Mouse (Mus musculus) layer of hippocampus, postnatal 25 days (tissue): ENCODE measurements around the gene Nbr1. TPM values are rescaled to one million over a fixed set of nuclear protein-coding genes. Genes with fewer than 3 reads are reported as not detected.
A peak's percentile ranks its signal among the peaks of the same experiment; 100 is the strongest.
"Not testable (repeated sequence)": the region's sequence is repeated elsewhere in the genome, so short reads cannot be mapped to it uniquely, and the experiment has no call there.

Source experiments
- DNase-seq, 2 experiments: peaks; one replicate each; pipeline ENCODE4 v3.0.0; 2022; ENCODE audit warnings: mixed read lengths in 2 of 2, low spot score in 1 of 2; ENCODE audit errors: extremely low spot score in 1 of 2
- total RNA-seq, 2 experiments: library from RNA; stranded (reverse); gene quantifications; 2 replicates each; pipeline ENCODE4 v1.2.3; 2021

Nbr1 gene
- total RNA-seq, 2 experiments from 2014 or later: 128 to 142 TPM

GRCm38 (mm10) chr11:101582054-101583035 lies 30.4 kb downstream of the Nbr1 start, which contains the start of gene Tmem106a:
Tmem106a (plus strand) TSS chr11:101582242.
- DNase-seq: no peak

DNA sequence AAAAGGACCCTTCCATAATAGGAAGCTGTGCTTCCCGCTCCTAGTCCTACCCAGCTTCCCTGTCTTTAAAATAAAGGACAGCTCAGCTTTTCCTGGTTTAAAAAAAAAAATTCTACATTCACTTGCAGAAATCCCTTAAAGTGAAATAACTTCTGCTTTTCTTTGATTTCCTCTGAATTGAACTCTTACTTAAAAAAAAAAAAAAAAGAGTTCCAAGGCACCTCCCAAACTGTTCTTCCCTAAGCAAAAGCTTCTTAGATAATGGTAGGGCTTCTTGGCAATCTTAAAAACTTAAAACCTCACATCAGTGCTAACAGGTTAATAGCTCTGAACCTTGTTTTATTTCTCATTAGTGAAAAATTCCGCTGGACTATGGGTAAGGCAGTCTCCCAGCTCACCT lies 31.3 kb downstream of the Nbr1 start:
- DNase-seq: no peak

DNA sequence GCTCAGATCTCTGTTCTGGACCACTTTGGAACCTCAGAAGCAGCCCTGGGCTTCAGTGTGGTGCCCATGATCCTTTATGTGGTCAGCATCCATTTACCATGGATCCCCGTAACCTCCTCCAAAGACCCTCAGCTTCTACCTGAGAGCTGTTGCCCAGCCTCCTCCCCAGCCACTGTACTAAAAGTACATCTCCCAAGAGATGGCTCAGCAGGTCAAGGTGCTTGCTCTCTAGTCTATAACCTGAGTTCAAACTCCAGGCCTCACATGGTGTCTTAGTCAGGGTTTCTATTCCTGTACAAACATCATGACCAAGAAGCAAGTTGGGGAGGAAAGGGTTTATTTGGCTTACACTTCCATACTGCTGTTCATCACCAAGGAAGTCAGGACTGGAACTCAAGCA lies 33.1 kb downstream of the Nbr1 start:
- DNase-seq: not testable (repeated sequence)

DNA sequence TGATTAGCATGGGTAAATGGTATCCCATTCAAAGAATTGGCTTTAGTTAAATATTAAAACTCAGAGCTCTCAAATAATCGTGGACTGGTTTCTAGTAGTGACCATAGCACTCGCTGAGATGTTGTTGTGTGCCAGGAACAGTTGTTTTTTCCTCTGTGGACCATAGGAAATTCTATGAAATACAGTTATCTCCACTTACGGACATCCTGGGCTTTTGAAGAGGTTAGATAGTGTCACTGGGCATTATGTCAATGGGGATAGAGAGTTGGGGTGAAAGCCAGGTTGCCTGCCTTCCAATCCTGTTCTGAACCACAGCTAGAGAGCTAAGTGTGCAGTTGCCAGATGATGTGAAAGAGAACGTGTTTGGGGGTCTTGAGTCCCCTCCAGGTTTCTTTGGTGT lies 33.9 kb downstream of the Nbr1 start:
- no peak for DNase-seq

GRCm38 (mm10) chr11:101587676-101588075 lies 35.7 kb downstream of the Nbr1 start:
- DNase-seq: no peak

DNA sequence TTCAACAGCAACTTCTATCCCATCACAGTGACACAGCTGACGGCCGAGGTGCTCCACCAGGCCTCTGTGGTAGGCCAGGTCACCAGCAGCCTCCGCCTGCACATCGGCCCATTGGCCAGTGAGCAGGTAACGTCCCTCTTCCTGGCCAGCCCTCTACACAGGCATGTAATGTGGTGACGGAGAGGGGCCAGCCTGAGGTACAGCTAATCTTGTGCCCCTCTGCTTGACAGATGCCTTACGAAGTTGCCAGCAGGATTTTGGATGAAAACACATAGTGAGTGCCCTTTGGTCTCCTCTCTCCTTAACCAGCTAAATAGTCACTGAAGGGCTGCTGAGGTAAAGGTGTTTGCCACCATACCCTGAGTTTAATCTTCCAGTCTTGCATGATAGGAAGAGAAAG lies 36.9 kb downstream of the Nbr1 start:
- no peak for DNase-seq

GRCm38 (mm10) chr11:101589444-101589843 lies 37.5 kb downstream of the Nbr1 start:
- peak in 1 of 2 experiments; percentile 59 for DNase-seq

GRCm38 (mm10) chr11:101589989-101590624 lies 38.2 kb downstream of the Nbr1 start:
- no peak for DNase-seq

- DNase-seq: no peak
Observed at GRCm38 (mm10) chr11:101599156-101599555, 47.2 kb downstream of the Nbr1 start, which contains the start of gene Gm11634. Gm11634 (minus strand) TSS chr11:101599256.

DNA sequence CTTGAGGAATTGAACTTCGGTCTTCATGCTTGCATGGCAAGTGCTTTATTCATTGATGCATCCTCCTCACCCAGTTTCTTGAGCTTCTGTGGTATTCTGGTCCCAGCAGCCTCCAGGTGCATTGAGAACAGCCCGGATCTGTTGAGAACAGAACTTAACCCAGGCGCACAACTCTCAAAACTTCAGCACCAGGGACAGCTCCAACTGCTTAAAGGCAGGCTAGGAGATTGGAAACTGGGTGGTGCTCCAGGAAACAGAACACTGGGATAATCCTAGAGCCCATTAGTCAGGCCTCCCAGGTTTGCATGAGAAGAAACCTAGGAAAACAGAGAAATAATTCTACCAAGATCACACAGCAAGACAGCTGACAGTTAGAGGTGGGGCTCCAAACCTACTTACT lies 50.5 kb downstream of the Nbr1 start:
- DNase-seq: peak in 1 of 2 experiments; percentile 23

DNA sequence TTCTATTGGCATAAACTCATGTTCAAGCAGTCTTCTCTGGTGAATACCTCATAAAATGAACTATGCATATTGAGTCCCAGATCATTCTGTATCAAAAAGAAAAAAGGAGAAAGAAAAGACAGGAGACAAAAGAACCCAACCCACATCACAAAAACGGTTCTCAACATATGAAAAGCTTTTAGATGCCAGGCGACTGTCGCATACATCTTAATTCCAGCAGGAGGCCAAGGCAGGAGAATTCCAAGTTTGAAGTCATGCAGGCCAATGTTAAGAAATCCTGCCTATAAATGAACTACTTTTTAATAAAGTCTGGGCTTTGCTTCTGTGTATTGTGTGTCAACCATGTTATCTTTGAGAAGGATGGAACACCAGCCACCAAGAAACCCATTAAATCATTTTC lies 52.2 kb downstream of the Nbr1 start:
- DNase-seq: no peak

GRCm38 (mm10) chr11:101604531-101605453 lies 52.8 kb downstream of the Nbr1 start:
- peak in 1 of 2 experiments; percentile 39 for DNase-seq

DNA sequence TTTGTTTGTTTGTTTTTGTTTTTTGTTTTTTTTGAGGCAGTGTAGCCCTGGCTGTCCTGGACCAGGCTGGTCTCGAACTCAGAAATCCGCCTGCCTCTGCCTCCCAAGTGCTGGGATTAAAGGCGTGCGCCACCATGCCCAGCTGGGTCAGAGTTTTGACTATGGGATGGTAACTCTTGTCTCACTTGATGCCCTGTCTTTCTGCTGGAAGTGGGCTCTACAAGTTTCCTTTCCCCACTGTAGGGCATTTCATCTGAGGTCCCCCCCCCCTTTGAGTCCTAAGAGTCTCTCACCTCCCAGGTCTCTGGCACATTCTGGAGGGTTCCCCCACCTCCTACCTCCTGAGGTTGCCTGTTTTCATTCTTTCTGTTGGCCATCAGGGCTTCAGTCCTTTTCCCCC lies 55.2 kb downstream of the Nbr1 start:
- DNase-seq: not testable (repeated sequence)

DNA sequence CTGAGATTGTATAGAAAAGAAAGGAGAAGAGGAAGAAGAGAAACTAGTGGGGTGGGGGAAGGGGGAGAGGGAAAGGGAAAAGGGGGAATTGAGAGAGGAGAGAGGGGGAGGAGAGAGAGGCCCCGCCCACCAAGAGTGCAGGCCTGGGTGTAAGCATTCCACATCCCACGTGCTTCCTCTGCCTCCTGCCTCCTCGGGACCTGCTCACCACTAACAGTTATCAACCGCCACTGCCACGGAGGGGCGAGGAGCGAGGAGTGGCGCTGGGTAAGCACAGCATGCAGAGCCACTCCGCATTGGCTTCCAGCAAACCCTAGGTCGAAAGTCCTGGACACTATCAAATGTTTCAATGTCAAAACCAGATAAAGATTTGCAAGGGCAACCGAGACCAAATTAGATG lies 58.5 kb downstream of the Nbr1 start:
- DNase-seq: no peak

DNA sequence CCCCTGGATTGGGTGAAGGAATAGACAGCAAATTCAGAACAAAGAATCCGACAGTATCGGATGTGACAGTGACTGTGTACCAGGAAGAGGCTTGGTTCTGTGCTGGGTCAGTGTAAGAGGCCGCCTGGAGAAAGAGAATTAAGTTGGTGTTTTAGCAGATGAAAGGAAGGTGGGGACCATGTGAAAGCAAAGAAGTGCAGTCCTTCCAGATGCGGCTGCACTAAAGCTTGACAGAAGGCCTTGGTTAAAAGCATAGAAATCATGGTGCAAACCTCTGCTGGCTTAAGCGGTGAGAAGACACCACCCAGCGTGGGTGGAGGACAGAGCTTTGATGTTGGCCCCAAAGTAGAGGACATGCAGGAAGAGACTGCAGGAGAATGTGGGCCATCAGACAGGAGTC lies 61.6 kb downstream of the Nbr1 start:
- DNase-seq: no peak

- DNase-seq: no peak
Observed at GRCm38 (mm10) chr11:101614116-101614515, 62.2 kb downstream of the Nbr1 start.

DNA sequence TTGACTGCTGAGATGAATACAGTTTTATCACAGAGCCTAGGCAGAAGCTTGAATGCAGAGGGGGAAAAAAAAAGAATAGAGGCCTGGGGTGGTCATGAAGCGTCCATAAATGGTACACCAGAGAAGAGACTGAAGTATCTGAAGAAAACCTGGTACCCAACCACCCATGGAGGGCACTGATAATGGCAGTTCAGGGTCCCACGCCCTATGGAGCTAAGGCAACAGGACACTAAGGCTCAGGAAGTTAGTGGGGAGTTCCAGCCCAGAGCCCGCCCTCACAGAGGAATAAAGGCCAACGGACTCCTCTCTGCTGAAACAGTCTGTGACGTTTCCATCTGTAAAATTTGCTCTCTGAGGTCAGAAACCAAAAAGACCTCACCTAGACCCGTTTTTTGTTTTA lies 63.4 kb downstream of the Nbr1 start:
- DNase-seq: no peak

DNA sequence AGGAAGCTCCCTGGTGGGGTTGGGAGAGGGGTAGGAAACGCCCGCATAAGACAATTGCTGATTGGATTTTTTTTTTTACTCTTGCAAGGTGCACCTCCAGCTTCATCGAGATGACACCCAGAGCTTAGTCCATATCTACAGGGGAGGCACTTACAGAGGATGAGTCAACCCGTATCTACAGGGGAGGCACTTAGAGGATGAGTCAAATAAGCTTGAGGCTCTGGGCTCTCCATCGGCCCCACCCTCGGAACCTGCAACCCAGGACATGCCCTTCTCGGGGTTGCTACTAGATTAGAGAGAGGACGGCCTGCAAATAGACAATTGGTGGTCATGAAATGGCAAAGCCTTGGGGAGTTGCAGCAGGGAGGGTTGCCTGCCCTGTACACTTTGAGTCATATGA lies 64.2 kb downstream of the Nbr1 start:
- DNase-seq: no peak

DNA sequence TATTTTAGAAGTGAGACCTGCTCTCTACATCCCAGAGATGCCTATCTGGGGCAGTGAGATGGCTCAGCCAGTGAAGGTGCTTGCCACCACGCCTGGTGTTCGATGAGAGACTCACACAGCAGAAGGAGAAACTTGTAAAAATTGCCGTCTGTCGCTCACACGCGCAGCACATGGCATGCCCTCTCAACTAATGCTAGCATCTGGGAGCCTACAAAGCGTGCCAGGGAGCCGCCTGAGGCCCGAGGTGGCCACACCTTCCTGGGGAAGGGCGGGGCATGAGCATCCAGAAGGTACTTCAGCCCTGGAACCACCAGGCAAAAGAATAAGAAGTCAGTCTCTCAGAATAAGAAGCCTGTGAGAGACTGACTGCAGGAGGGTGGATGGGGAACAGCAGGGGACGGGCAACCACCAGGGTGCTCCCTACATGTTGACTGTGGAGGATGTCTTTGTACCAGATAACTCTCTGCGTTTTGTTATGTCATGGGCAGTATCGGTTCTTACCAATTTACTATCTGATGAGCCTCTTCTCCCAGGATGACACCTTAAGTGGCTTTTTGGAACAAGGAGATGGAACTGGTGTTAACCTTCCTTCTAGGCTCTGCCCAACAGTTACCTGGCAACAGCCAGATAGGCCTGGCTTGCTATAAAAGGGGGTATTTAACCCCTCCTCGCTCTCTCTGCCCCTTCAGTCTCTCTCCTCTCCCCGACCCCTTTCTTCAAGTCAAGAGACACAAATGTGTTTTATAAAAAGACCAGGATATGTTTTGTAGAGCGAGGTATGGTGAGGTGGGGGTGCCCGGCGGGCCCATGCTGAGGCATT lies 65.2 kb downstream of the Nbr1 start:
- no peak for DNase-seq

GRCm38 (mm10) chr11:101617849-101618248 lies 65.9 kb downstream of the Nbr1 start:
- DNase-seq: peak in 1 of 2 experiments; percentile 3
